Mouse (Mus musculus): ENCODE data around the gene Rnps1.

The Rnps1 gene

GRCm38 (mm10) chr17:24470701-24471527 lies 56.5 kb downstream of the Rnps1 start:
- DNase-seq, result peak; percentile 93

GRCm38 (mm10) chr17:24472512-24472911 lies 58.1 kb downstream of the Rnps1 start:
- DNase-seq, result peak; percentile 95

GRCm38 (mm10) chr17:24473612-24474275 lies 59.4 kb downstream of the Rnps1 start, which contains the start of gene Bricd5:
Gene Bricd5 (plus strand): TSS chr17:24473884.
- peak; percentile 90 for DNase-seq

GRCm38 (mm10) chr17:24474557-24474956 lies 60.2 kb downstream of the Rnps1 start:
- DNase-seq, result peak; percentile 92
